ENCODE assay signal across 8 mouse cellular contexts in genomic region chr13:56613366-56613998, GRCm38 (mm10). TPM values are rescaled to one million over a fixed set of nuclear protein-coding genes. Genes with fewer than 3 reads are reported as not detected.
DNase-seq lines count a peak whose midpoint lies in the region; ATAC-seq lines count a peak whose summit lies in the region.
"Had no signal": no experiment of that assay in that cellular context is flagged by ENCODE, and none has a peak within 500 bp of the region (broad histone marks: within the 10 kb centered on the region; RNA-seq: fewer than 3 reads in every experiment).

No protein-coding gene starts in this region.

- intact Hi-C loops in left cerebral cortex, postnatal 10 days (cut with DNase I), result no loop called here

- H3K4me1 ChIP-seq in embryonic facial prominence, embryonic 10.5 days, result peaks cover 95% of the 10 kb centered on the region
- peaks cover 95% of the 10 kb centered on the region for H3K4me1 ChIP-seq in limb, embryonic 13.5 days

- WGBS in embryonic facial prominence, embryonic 10.5 days, result 77% methylated on average over 9 of the region's 9 CpGs
- WGBS in limb, embryonic 13.5 days, result 68% methylated on average over 9 of the region's 9 CpGs

- DNase-seq in left cerebral cortex, postnatal 10 days (ENCODE audit: extremely low spot score in 1 of 2, low spot score in 2 of 2), result peak; percentile 52 to 58
- no peak for DNase-seq in left cerebral cortex, adult 8-10 months (ENCODE audit: low spot score in 2 of 2)
- DNase-seq in embryonic facial prominence, embryonic 10.5 days (ENCODE audit: low spot score), result no peak
- DNase-seq in gastrocnemius, postnatal 25 days, result peak; percentile 78
- peak; percentile 43 for DNase-seq in splenic B cell, adult 2 months (ENCODE audit: low read depth, low spot score)

- peaks cover 45% of the 10 kb centered on the region for H3K36me3 ChIP-seq in embryonic facial prominence, embryonic 10.5 days (replicated peaks)
- peaks cover 32% of the 10 kb centered on the region for H3K36me3 ChIP-seq in limb, embryonic 13.5 days
- no peaks in the 10 kb centered on the region for H3K36me3 ChIP-seq in splenic B cell, adult 2 months (ENCODE audit: control insufficient read depth, insufficient read depth, low read length, poor library complexity, severe bottlenecking)
- H3K36me3 ChIP-seq: midbrain, embryonic 12.5 days had no signal

- H3K4me2 ChIP-seq in limb, embryonic 13.5 days (replicated peaks), result peak overlapping the region; percentile 94
- H3K4me2 ChIP-seq: midbrain, embryonic 12.5 days had no signal

- peak overlapping the region; percentile 19; the same call in 1 of the 2 replicates for H3K9ac ChIP-seq in limb, embryonic 13.5 days
- H3K9ac ChIP-seq: midbrain, embryonic 12.5 days had no signal

- no peak overlapping the region for H3K4me3 ChIP-seq in embryonic facial prominence, embryonic 10.5 days
- H3K4me3 ChIP-seq in limb, embryonic 13.5 days, result no peak overlapping the region
- H3K4me3 ChIP-seq: midbrain, embryonic 12.5 days had no signal

- peaks cover 31% of the 10 kb centered on the region for H3K27me3 ChIP-seq in embryonic facial prominence, embryonic 10.5 days (replicated peaks; ENCODE audit: low read depth, poor library complexity, severe bottlenecking)
- no peaks in the 10 kb centered on the region for H3K27me3 ChIP-seq in limb, embryonic 13.5 days
- H3K27me3 ChIP-seq in splenic B cell, adult 2 months (ENCODE audit: control insufficient read depth, insufficient read depth, low read length, poor library complexity, severe bottlenecking), result no peaks in the 10 kb centered on the region

- no peak for ATAC-seq in limb, embryonic 13.5 days (ENCODE audit: low FRiP score, low read depth)
- no peak for ATAC-seq in erythroid progenitor cell, adult 5-6 weeks (replicated peaks; ENCODE audit: low FRiP score, poor library complexity, severe bottlenecking)

- peak overlapping the region; percentile 58; the same call in 1 of the 2 replicates for H3K27ac ChIP-seq in embryonic facial prominence, embryonic 10.5 days (replicated peaks)
- H3K27ac ChIP-seq in limb, embryonic 13.5 days, result no peak overlapping the region
- H3K27ac ChIP-seq: midbrain, embryonic 12.5 days had no signal

- H3K9me3 ChIP-seq in embryonic facial prominence, embryonic 10.5 days, result no peaks in the 10 kb centered on the region
- H3K9me3 ChIP-seq in limb, embryonic 13.5 days, result no peaks in the 10 kb centered on the region
- H3K9me3 ChIP-seq: midbrain, embryonic 12.5 days had no signal

RNA-seq across cellular contexts. Expression of gene Tgfbi, which starts 4.2 kb away (rescaled TPM):
- total RNA-seq in left cerebral cortex, postnatal 10 days (2021), result 1 to 10 TPM; 3.5 to 4.0 TPM
- 1 to 10 TPM; 4.5 to 5.1 (median 4.9) TPM for total RNA-seq in left cerebral cortex, adult 8-10 months (2022)
- 50.1 and 65.4 TPM in 2 replicates for polyA plus RNA-seq in embryonic facial prominence, embryonic 10.5 days (2016; fragmentation: Nextera tagmentation; extraction: Ambion mirVana)
- total RNA-seq in gastrocnemius, postnatal 25 days (2021), result 10 to 100 TPM; 19.2 to 20.5 TPM
- 180 and 183 TPM in 2 replicates for polyA plus RNA-seq in limb, embryonic 13.5 days (2015; fragmentation: Nextera tagmentation; extraction: Ambion mirVana)
- total RNA-seq in erythroid progenitor cell, adult 5-6 weeks (2015; ENCODE audit: low replicate concordance), result 10.1 and 20.5 TPM in 2 replicates
- total RNA-seq in erythroid progenitor cell, adult 5-6 weeks (2017; ENCODE audit: low replicate concordance), result 9.9 and 12.9 TPM in 2 replicates

Comparison
In these comparisons a context has a peak if more than half of its experiments do, and no peak if none do; other contexts are left out.
1. DNase-seq: peak in left cerebral cortex, postnatal 10 days (2 of 2), gastrocnemius, postnatal 25 days (single experiment) and splenic B cell, adult 2 months (single experiment); none in left cerebral cortex, adult 8-10 months (0 of 2) and embryonic facial prominence, embryonic 10.5 days (single experiment).